Mouse (Mus musculus) embryonic facial prominence, embryonic 14.5 days (tissue): ENCODE results near the gene Riox1. TPM values are rescaled to one million over a fixed set of nuclear protein-coding genes. Genes with fewer than 3 reads are reported as not detected.
"Not testable (repeated sequence)": the region's sequence is repeated elsewhere in the genome, so short reads cannot be mapped to it uniquely, and the experiment has no call there.

Experiments used
- ATAC-seq: fragments of 200-750 bp; cut with Nextera tagmentation; 2 replicates; pipeline ENCODE4 v1.8.0; 2017; ENCODE audit warnings: low read depth, moderate number of reproducible peaks, moderate TSS enrichment
- DNase-seq: peaks from one replicate; pipeline ENCODE4 v3.0.0-alpha.2; 2015; ENCODE audit warnings: low spot score
- H3K27ac ChIP-seq: fragments of 300-500 bp; sonication (generic); replicated peaks from 2 replicates; pipeline ENCODE4 v1.5.1; 2014; ENCODE audit warnings: low read depth, mild to moderate bottlenecking, low read length, moderate library complexity
- H3K27me3 ChIP-seq: fragments of 300-500 bp; sonication (generic); replicated peaks from 2 replicates; pipeline ENCODE4 v1.6.1; 2014; ENCODE audit warnings: low read length; ENCODE audit not compliant: control insufficient read depth, insufficient read depth
- H3K36me3 ChIP-seq: fragments of 300-500 bp; sonication (generic); 2 replicates; pipeline ENCODE4 v1.6.1; 2014; ENCODE audit warnings: low read length, mixed read lengths; ENCODE audit not compliant: control insufficient read depth, insufficient read depth
- H3K4me1 ChIP-seq: fragments of 300-500 bp; sonication (generic); 2 replicates; pipeline ENCODE4 v1.6.1; 2014; ENCODE audit warnings: antibody characterized with exemption, low read length; ENCODE audit not compliant: control insufficient read depth, insufficient read depth
- H3K4me2 ChIP-seq: fragments of 300-500 bp; sonication (generic); 2 replicates; pipeline ENCODE4 v1.6.1; 2014; ENCODE audit warnings: low read depth, mild to moderate bottlenecking, low read length, moderate library complexity, mixed read lengths
- H3K4me3 ChIP-seq: fragments of 300-500 bp; sonication (generic); 2 replicates; pipeline ENCODE4 v1.5.1; 2014; ENCODE audit warnings: low read depth, mild to moderate bottlenecking, low read length
- H3K9ac ChIP-seq: fragments of 300-500 bp; sonication (generic); 2 replicates; pipeline ENCODE4 v1.6.1; 2014; ENCODE audit warnings: low read depth, mild to moderate bottlenecking, low read length, moderate library complexity, mixed read lengths
- H3K9me3 ChIP-seq: fragments of 300-500 bp; sonication (generic); 2 replicates; pipeline ENCODE4 v1.6.1; 2016; ENCODE audit warnings: low read length; ENCODE audit not compliant: control insufficient read depth
- WGBS: fragments of 180-500 bp; shearing (Covaris S2); extraction: QIAGEN DNeasy Blood & Tissue Kit; methylation state at CpG from one replicate; pipeline ENCODE4 v1.1.7; 2014; 5-methylcytosine and 5-hydroxymethylcytosine counted together
- polyA plus RNA-seq: library from polyadenylated mRNA; unstranded; fragments of >200 nt; fragmentation: Nextera tagmentation; extraction: Ambion mirVana; gene quantifications from 2 replicates; pipeline ENCODE4 v1.2.1, GENCODE M21; 2014

Gene Riox1
- polyA plus RNA-seq, 1 experiment from 2014 or later: 11.8 TPM

GRCm38 (mm10) chr12:83938592-83938991, 11.8 kb upstream of the Riox1 start:
- not testable (repeated sequence) for H3K4me3 ChIP-seq, H3K4me2 ChIP-seq, H3K4me1 ChIP-seq, H3K9ac ChIP-seq, DNase-seq, H3K27ac ChIP-seq, H3K9me3 ChIP-seq, H3K36me3 ChIP-seq, H3K27me3 ChIP-seq, ATAC-seq
- WGBS: 45% methylated on average over 1 of the region's 1 CpGs

GRCm38 (mm10) chr12:83939332-83939731, 11.1 kb upstream of the Riox1 start:
- H3K27me3 ChIP-seq: no peaks in the 10 kb centered on the region
- DNase-seq: no peak
- H3K4me2 ChIP-seq: no peak overlapping the region
- no peak for ATAC-seq
- H3K4me1 ChIP-seq: no peaks in the 10 kb centered on the region
- H3K4me3 ChIP-seq: no peak overlapping the region
- H3K36me3 ChIP-seq: no peaks in the 10 kb centered on the region
- WGBS: 68% methylated on average over 2 of the region's 2 CpGs
- H3K27ac ChIP-seq: no peak overlapping the region
- no peaks in the 10 kb centered on the region for H3K9me3 ChIP-seq
- no peak overlapping the region for H3K9ac ChIP-seq

- Histone ChIP-seq H3K4me3 (no peak overlapping the region), H3K4me2 (no peak overlapping the region), H3K27ac (no peak overlapping the region), H3K27me3 (no peaks in the 10 kb centered on the region), H3K36me3 (no peaks in the 10 kb centered on the region), H3K4me1 (no peaks in the 10 kb centered on the region), H3K9me3 (no peaks in the 10 kb centered on the region), H3K9ac (no peak overlapping the region)
- no peak for ATAC-seq
- no peak for DNase-seq
- 52% methylated on average over 4 of the region's 4 CpGs for WGBS
These were observed 10.4 kb upstream of the Riox1 start for GRCm38 (mm10) chr12:83940031-83940430.

- Histone ChIP-seq H3K36me3 (no peaks in the 10 kb centered on the region), H3K27ac (no peak overlapping the region), H3K4me3 (no peak overlapping the region), H3K9me3 (peaks cover 3% of the 10 kb centered on the region; the same call in 1 of the 2 replicates), H3K9ac (no peak overlapping the region), H3K4me2 (no peak overlapping the region), H3K4me1 (no peaks in the 10 kb centered on the region), H3K27me3 (no peaks in the 10 kb centered on the region)
- DNase-seq (no peak), ATAC-seq (no peak)
- 72% methylated on average over 3 of the region's 3 CpGs for WGBS
These were observed 8.5 kb upstream of the Riox1 start for GRCm38 (mm10) chr12:83941938-83942337.

GRCm38 (mm10) chr12:83947260-83947811, 3.1 kb upstream of the Riox1 start:
- ATAC-seq: no peak
- no peak overlapping the region for H3K4me3 ChIP-seq
- peaks cover 9% of the 10 kb centered on the region for H3K4me1 ChIP-seq
- peaks cover 3% of the 10 kb centered on the region; the same call in 1 of the 2 replicates for H3K9me3 ChIP-seq
- 83% methylated on average over 8 of the region's 8 CpGs for WGBS
- no peak overlapping the region for H3K4me2 ChIP-seq
- DNase-seq: no peak
- no peak overlapping the region for H3K27ac ChIP-seq
- peaks cover 6% of the 10 kb centered on the region for H3K36me3 ChIP-seq
- no peak overlapping the region for H3K9ac ChIP-seq
- no peaks in the 10 kb centered on the region for H3K27me3 ChIP-seq

GRCm38 (mm10) chr12:83949043-83949442, 1.4 kb upstream of the Riox1 start:
- Histone ChIP-seq H3K36me3 (peaks cover 21% of the 10 kb centered on the region), H3K9me3 (peaks cover 3% of the 10 kb centered on the region; the same call in 1 of the 2 replicates), H3K27ac (no peak overlapping the region), H3K4me3 (no peak overlapping the region), H3K9ac (no peak overlapping the region), H3K4me1 (peaks cover 13% of the 10 kb centered on the region), H3K4me2 (no peak overlapping the region), H3K27me3 (no peaks in the 10 kb centered on the region)
- no peak for ATAC-seq
- WGBS: 83% methylated on average over 4 of the region's 4 CpGs
- no peak for DNase-seq

GRCm38 (mm10) chr12:83949776-83950492, 474 bp upstream of the Riox1 start:
- H3K4me2 ChIP-seq: peak overlapping the region; percentile 94
- no peak for DNase-seq
- H3K9ac ChIP-seq: peak overlapping the region; percentile 82
- 26% methylated on average over 11 of the region's 11 CpGs for WGBS
- H3K4me1 ChIP-seq: peaks cover 13% of the 10 kb centered on the region
- H3K9me3 ChIP-seq: peaks cover 3% of the 10 kb centered on the region; the same call in 1 of the 2 replicates
- no peak for ATAC-seq
- H3K4me3 ChIP-seq: peak overlapping the region; percentile 78
- peaks cover 21% of the 10 kb centered on the region for H3K36me3 ChIP-seq
- no peaks in the 10 kb centered on the region for H3K27me3 ChIP-seq
- H3K27ac ChIP-seq: peak overlapping the region; percentile 44

GRCm38 (mm10) chr12:83950840-83951701, 663 bp downstream of the Riox1 start:
- peak; percentile 63 for ATAC-seq
- no peak for DNase-seq
- WGBS: 1% methylated on average over 26 of the region's 116 CpGs
- H3K4me2 ChIP-seq: peak overlapping the region; percentile 94
- H3K4me3 ChIP-seq: peak overlapping the region; percentile 78
- peak overlapping the region; percentile 80 for H3K27ac ChIP-seq
- peak overlapping the region; percentile 82 for H3K9ac ChIP-seq
- no peaks in the 10 kb centered on the region for H3K27me3 ChIP-seq
- H3K4me1 ChIP-seq: peaks cover 13% of the 10 kb centered on the region
- peaks cover 3% of the 10 kb centered on the region; the same call in 1 of the 2 replicates for H3K9me3 ChIP-seq
- peaks cover 21% of the 10 kb centered on the region for H3K36me3 ChIP-seq
